Mouse (Mus musculus) cerebellum, adult 2 months (tissue): ENCODE data around the gene Cfap61.

ENCODE experiments used
- CTCF ChIP-seq: fragments of 200-500 bp; IDR thresholded peaks from 2 replicates; pipeline ENCODE4 v1.5.1; 2011; ENCODE audit warnings: low read depth, mild to moderate bottlenecking, control low read depth, low read length, moderate library complexity, borderline replicate concordance; ENCODE audit not compliant: insufficient read depth
- POLR2A ChIP-seq: fragments of 200-500 bp; IDR thresholded peaks from 2 replicates; pipeline ENCODE4 v1.6.1; 2011; ENCODE audit warnings: low read length, control low read depth, borderline replicate concordance; ENCODE audit not compliant: insufficient read depth

DNA sequence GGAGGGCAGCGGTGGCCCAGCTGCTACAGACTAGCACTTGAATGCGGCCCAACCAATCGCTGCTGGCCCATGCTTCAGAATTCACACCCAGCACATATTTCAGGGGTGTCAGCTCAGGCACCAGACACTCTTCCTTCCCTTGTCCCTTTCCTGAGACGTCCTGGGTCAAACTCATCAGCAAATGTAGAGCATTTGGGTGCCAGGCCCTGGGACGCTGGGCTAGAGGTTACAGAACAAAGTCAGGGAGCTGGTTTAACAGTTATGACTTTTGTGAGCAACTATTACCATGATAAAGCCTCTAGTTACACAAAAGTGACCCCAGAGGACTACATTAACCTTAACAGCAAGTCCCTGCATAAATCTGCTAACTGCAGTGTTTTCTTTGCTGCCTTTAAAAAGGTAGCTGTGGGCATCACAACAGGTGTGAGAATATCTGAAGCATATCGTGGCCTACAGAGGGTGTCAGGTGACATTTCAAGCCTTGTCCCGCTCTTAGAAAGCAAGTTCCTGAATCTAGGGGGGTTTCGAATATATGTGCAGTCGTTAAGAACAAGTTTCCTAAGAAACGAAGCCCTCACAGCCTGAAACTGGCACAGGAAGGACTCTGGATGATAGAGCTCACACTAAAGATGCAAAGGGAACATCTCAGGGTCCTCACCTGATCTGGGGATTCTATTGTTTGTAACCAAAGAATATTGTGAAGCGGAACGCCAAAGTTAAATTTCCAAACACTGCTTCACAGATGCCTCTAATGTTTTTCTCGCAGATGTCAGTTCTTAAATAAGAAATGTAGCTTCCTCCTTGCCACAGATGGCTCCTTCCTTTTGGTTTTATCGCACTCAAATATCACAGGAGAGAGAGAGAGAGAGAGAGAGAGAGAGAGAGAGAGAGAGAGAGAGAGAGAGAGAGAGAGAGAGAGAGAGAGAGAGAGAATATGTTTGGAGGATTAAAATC is 281.8 kb downstream of the Cfap61 start:
- no peak for TF ChIP-seq CTCF
- no peak for TF ChIP-seq POLR2A
